Mouse (Mus musculus) embryo, embryonic 11.5 days (tissue): ENCODE measurements at regions not wholly inside any gene's neighbourhood (a gene's known extent, or its start where the extent isn't known, plus 50 kb on each side); places are given as distances from the start of the nearest gene placed in this dataset.
A peak's percentile ranks its signal among the peaks of the same experiment; 100 is the strongest.

Experiments used
- DNase-seq: peaks from one replicate; pipeline ENCODE4 v3.0.0-alpha.2; 2012; ENCODE audit warnings: low read depth, low spot score

GRCm38 (mm10) chr8:10774778-10775177, 233.5 kb downstream of the Irs2 start:
- no peak for DNase-seq

DNA sequence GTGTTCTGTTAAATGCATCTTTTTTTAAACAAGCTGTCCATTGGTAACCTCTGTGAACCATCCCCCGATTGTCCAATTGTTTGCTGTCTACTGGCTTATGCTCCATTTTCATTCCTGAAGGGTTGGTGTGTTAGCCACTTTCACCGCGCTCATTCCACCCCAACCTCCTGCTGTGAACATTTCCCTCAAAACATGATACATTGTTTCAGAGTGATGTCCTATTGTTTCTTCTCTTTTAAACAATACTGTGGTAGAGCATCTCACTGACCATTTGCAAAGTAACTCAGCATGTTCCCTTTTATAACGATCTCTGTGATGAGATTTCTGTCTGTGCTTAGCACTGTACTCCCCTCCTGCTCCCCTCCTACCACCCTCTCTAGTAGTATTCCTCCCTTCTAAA, 240.1 kb downstream of the Irs2 start:
- DNase-seq: no peak

DNA sequence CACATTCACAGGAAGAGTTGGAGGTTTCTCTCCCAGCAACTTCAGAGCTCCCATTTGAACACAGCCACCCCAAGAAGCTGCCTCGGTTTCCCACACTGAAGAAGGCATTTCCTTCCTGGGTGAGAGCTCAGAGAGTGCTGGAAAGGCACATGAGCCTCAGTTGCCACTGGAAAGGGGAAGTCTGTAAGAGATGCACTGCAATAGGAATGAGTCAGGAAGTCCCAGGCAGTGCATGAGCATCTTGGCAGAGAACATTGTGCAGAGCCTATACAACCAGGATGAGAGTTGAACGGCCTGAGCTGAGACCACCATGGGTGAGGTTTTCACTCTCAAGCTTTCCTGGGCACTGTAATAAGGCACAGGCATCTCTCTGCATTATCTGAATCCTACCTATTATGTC, 244.4 kb downstream of the Irs2 start:
- no peak for DNase-seq

- DNase-seq: no peak
Observed at GRCm38 (mm10) chr8:10761694-10762305, 246.5 kb downstream of the Irs2 start.

DNA sequence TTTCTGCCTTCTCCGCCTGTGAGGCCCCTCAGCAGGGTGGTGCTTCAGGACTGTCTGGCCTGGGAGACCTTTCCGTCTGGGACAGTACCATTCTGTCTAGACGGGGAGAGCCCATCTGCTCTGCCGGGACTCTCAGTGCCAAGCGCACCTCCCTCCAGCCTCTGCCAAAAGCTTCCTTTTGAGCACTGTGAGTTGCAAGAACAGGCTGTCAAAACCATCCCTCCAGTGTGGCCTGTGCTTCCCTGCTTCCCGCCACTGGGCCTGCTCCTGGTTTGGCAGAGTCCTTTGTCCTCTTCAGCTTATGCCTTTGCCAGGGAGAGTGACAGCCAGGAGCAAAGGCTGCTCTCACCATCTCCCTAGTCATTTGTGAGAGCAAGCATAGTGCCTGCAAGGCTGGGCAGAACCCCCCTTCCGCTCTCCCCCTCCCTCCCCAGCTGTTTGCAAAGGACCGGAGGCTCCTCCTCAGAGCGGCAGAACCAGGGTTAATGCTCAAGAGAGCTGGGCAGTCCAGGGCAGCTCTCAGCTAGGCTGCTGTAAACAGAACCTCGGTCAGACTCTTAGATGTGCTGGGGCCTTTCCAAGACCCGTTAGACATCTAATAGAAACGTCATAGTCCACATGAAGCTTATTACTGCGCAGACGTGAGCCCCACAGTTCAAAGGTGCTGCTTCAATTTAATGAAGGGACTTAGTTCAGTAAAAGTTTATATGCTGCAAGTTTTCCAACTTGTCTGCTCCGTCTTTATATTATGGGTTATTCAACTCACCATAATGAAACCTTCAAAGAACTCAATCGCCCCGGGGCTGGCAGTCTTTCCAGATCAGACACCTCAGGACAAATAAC, 247.2 kb downstream of the Irs2 start:
- peak; percentile 59 for DNase-seq

GRCm38 (mm10) chr8:10760231-10760630, 248.0 kb downstream of the Irs2 start:
- no peak for DNase-seq

- no peak for DNase-seq
Observed at GRCm38 (mm10) chr8:10758151-10758550, 250.1 kb downstream of the Irs2 start.

GRCm38 (mm10) chr8:10754986-10755308, 253.3 kb downstream of the Irs2 start:
- no peak for DNase-seq

DNA sequence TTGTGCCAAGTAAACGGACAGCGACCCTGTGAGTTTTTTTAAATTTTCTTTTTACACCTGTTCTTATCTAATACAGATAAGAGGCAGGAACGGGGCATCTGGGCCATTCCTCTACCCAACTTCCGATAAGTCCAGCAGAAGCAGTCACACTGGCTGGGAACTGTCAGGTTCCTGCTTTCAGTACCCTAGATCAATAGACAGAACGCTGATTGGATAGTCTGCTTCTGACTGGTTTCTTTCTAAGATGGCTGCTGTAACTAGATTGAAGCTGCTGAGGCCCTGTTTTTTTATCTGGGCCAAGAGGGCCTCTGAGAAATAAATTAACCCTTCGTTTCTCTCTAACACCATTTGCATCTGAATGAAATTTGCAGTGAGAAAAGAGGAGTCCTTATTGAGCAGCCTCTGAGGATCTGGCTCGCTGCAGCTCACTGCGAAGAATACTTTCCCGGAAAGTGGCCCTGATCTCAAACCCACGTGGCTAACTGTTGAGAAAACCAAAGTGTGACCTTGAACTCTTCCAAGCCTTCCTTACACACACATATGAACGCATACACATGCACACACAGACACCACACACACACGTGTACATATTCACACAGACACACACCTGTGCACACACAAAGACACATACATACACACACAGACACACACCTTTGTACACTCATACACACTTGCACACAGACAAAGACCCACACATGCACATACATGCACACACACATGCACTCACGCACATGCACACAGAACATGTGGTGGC, 253.8 kb downstream of the Irs2 start:
- DNase-seq: no peak

- DNase-seq: no peak
Observed at GRCm38 (mm10) chr8:10753056-10753455, 255.2 kb downstream of the Irs2 start.

- no peak for DNase-seq
Observed at GRCm38 (mm10) chr8:10747150-10747549, 261.1 kb downstream of the Irs2 start.

- no peak for DNase-seq
Observed at GRCm38 (mm10) chr8:10743241-10743640, 265.0 kb downstream of the Irs2 start.

DNA sequence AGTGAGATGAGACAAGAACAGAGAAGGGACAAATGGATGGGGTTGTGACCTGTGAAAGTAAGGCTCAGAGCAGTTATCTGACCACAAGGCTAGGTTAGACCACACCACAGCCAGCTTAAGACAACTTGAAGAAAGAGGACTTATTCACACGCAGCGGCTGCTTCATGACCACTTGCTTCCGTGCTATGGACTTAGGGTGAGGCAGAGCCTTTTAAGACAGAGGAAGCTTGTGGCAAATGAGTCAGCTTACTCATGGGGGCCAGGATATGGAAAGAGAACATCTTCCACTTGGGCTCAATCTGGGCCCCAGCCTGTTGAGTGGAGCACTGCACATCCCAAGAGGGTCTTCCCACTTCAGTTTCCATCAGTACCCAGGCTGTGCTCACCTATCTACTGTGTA, 267.4 kb downstream of the Irs2 start:
- no peak for DNase-seq

DNA sequence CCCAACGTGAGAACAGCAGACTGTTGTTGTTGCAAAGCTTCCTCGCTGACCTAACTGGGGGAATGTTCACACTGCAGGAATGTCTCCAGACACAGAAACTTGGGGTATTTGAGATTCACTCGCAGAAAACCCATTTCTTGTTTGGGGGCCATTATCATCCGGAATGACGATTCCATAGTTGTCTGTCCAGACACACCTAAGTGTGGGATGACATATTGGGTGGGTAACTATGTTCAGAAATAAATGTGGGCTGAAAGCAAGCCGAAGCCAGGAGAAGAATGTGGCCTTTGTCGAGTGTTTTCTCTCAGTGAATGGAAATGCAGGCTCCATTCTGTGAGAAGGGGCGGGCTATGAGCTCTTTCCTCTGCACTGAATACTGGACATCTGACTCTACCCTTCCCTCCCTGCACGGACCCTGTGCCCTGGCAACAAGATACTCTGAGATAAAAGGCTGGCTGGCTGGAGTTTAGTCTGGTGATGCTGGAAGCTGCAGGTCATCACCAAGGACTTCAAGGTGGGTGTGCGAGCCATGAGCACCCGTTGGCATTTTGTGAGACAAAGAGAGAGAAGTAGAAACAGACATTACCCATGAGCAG, 269.7 kb downstream of the Irs2 start:
- no peak for DNase-seq

DNA sequence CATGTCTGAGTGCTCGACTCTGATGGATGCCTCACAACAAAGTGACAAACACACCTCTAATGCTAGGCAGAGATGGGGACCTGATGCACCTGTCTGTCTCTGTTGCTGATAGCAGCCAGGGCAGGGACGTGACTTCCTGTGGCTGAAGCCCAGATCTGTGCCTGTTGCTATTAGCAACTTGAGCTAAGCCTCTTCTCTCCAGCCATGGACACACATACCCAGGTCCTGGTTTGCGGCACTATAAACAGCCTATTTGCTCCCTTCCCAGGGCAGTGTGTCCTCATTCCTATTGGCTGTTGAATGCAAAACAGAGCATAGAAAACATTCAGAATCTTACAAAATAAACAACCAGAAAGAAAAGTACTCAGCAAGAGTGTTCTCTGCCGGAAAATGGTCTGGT, 273.5 kb downstream of the Irs2 start:
- no peak for DNase-seq

DNA sequence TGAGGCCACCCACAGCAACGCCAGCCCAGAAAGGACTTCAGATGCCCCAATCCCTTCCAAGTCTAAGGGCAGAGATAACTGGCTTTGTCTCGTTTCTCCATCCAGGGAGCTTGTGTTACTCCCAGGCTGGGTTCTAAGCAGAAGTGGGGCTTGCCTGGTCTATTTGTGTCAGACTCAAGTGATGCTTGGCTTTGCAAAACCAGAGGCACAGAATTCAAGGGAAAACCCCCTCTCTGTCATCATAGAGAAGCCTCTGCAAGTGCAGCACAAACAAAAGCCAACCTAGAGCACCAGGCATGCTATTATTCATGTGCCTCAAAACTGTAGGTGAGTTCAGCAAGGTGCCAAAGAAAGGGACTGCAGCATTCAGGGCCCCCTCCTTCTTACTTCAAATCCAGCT, 284.9 kb downstream of the Irs2 start:
- DNase-seq: no peak

DNA sequence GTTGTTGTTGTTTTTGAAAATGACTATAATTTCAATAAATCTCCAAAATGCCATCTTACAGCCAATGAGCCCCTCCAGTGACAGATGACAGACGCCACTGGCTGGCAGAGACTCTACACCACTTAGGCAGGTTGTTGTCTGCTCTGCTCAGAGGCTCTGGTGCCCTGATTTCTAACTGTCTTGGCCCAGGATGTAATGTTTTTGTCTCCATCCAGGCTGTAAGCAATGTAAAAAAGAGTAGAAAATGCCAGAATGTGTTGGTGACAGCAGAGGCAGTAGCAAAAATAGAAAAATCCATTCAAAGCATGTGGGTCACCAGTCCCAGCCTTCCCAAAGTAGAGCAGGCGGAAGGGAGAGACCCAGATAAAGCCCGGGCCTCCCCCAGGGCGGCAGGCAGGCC, 285.5 kb downstream of the Irs2 start:
- DNase-seq: no peak

- no peak for DNase-seq
Observed at GRCm38 (mm10) chr8:10722342-10722741, 285.9 kb downstream of the Irs2 start.

DNA sequence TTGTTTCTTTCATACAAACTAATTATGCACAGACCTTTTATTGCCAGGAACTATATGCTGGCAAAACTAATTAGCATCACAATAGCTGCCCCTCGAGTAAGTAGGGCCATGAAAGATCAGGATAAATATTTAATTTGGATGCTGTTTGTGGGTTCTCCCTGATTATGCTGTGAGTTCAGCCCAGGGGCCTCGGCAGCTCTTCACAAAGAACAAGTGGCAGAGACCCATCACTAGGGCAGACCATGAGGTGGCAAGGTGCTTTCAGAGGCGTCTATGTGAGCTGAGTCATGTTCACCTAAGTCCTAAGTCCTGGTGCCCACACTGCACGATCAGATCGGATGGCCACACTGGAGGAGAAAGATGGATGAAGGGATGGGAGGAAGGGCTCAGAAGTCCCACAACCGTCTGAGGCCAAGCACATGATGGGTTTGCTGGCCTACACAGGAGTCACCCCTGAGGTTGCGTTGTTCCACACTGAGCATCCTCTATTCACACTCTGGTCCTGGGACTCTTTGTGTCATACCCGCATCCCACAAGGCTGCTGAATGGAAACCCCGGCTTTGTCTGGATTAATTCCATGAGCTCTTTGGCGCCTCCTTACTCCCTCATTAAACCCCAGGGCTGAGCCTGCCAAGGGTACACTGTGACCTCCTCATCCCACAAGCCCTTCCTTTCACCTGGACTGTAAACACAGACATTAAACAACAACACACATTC, 287.0 kb downstream of the Irs2 start:
- DNase-seq: no peak

- no peak for DNase-seq
Observed at GRCm38 (mm10) chr8:10720398-10720797, 287.9 kb downstream of the Irs2 start.

- no peak for DNase-seq
Observed at GRCm38 (mm10) chr8:10719411-10719810, 288.8 kb downstream of the Irs2 start.

DNA sequence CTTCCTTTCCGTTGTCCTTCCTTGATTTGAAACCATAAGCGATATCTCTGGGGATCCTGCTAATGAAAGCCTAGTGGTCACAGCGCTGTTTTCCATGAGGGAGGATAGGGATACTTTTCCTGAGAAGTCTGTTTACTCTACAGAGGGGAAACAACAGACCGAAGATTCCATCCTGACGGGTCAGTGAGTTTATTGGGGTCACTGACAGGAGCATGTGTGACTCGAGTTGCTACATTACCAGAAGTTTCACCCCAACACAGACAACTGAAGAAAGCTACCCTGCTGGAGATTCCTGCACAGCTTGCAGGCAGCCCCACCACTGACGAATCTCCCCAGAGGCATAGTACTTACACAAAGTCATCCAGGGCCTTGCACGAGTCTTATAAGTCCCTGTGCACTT, 291.0 kb downstream of the Irs2 start:
- no peak for DNase-seq
